Mouse (Mus musculus) intestine, postnatal 0 days (tissue): ENCODE results near the gene Hist1h2ak. TPM values are rescaled to one million over a fixed set of nuclear protein-coding genes. Genes with fewer than 3 reads are reported as not detected.
"Not testable (repeated sequence)": the region's sequence is repeated elsewhere in the genome, so short reads cannot be mapped to it uniquely, and the experiment has no call there.

Source experiments
- ATAC-seq: fragments of 200-750 bp; cut with Nextera tagmentation; 2 replicates; pipeline ENCODE4 v1.8.0; 2017; ENCODE audit warnings: mild to moderate bottlenecking, moderate TSS enrichment, moderate library complexity
- H3K27ac ChIP-seq: fragments of 300-500 bp; sonication (generic); 2 replicates; pipeline ENCODE4 v1.5.1; 2014; ENCODE audit warnings: mild to moderate bottlenecking, low read depth, low read length, moderate library complexity
- H3K27me3 ChIP-seq: fragments of 300-500 bp; sonication (generic); replicated peaks from 2 replicates; pipeline ENCODE4 v1.6.1; 2014; ENCODE audit warnings: low read length, mixed read lengths; ENCODE audit not compliant: control insufficient read depth, insufficient read depth
- H3K36me3 ChIP-seq: fragments of 300-500 bp; sonication (generic); 2 replicates; pipeline ENCODE4 v1.6.1; 2014; ENCODE audit warnings: mild to moderate bottlenecking, moderate library complexity; ENCODE audit not compliant: control insufficient read depth, insufficient read depth
- H3K4me1 ChIP-seq: fragments of 300-500 bp; sonication (generic); replicated peaks from 2 replicates; pipeline ENCODE4 v1.6.1; 2014; ENCODE audit warnings: antibody characterized with exemption, low read length, mixed read lengths; ENCODE audit not compliant: control insufficient read depth, insufficient read depth
- H3K4me2 ChIP-seq: fragments of 300-500 bp; sonication (generic); replicated peaks from 2 replicates; pipeline ENCODE4 v1.6.1; 2014; ENCODE audit warnings: low read depth, mild to moderate bottlenecking, moderate library complexity
- H3K4me3 ChIP-seq: fragments of 300-500 bp; sonication (generic); 2 replicates; pipeline ENCODE4 v1.5.1; 2014; ENCODE audit warnings: low read depth, low read length
- H3K9ac ChIP-seq: fragments of 300-500 bp; sonication (generic); 2 replicates; pipeline ENCODE4 v1.6.1; 2014; ENCODE audit warnings: mild to moderate bottlenecking, low read depth, low read length
- H3K9me3 ChIP-seq: fragments of 300-500 bp; sonication (generic); 2 replicates; pipeline ENCODE4 v1.6.1; 2016; ENCODE audit warnings: mixed run types; ENCODE audit not compliant: control insufficient read depth
- CTCF ChIP-seq: sonication (generic); IDR thresholded peaks from 2 replicates; pipeline ENCODE4 v1.5.1; 2016; ENCODE audit warnings: low read depth, mild to moderate bottlenecking, control low read depth, antibody characterized with exemption, moderate library complexity
- whole genome bisulfite sequencing: fragments of 180-500 bp; shearing (Covaris S2); extraction: QIAGEN DNeasy Blood & Tissue Kit; methylation state at CpG from one replicate; pipeline ENCODE4 v1.1.7; 2014; 5-methylcytosine and 5-hydroxymethylcytosine counted together
- polyA plus RNA-seq: library from polyadenylated mRNA; unstranded; fragments of >200 nt; fragmentation: Nextera tagmentation; extraction: Ambion mirVana; gene quantifications from 2 replicates; pipeline ENCODE4 v1.2.1, GENCODE M21; 2015

The Hist1h2ak gene
- polyA plus RNA-seq, 1 experiment from 2014 or later = 5.0 TPM

- H3K4me2 ChIP-seq = peak overlapping the region; percentile 91
- TF ChIP-seq CTCF = no peak
- peak overlapping the region; percentile 67 for H3K9ac ChIP-seq
- H3K27me3 ChIP-seq = no peaks in the 10 kb centered on the region
- H3K9me3 ChIP-seq = no peaks in the 10 kb centered on the region
- WGBS = 1% methylated on average over 33 of the region's 33 CpGs
- H3K4me1 ChIP-seq = peaks cover 9% of the 10 kb centered on the region; the same call in 1 of the 2 replicates
- H3K36me3 ChIP-seq = no peaks in the 10 kb centered on the region
- peak overlapping the region; percentile 69 for H3K27ac ChIP-seq
- peak; percentile 85 for ATAC-seq
- peak overlapping the region; percentile 54 for H3K4me3 ChIP-seq
These were observed 25.5 kb upstream of the Hist1h2ak start for GRCm38 (mm10) chr13:21778814-21779766.

- H3K4me2 ChIP-seq = no peak overlapping the region
These were observed 2.1 kb upstream of the Hist1h2ak start for GRCm38 (mm10) chr13:21755707-21756106.

GRCm38 (mm10) chr13:21754294-21755001 is 821 bp upstream of the Hist1h2ak start:
- not testable (repeated sequence) for H3K36me3 ChIP-seq, H3K4me1 ChIP-seq, H3K27me3 ChIP-seq, H3K9me3 ChIP-seq, ATAC-seq
- H3K4me2 ChIP-seq = peak overlapping the region; percentile 75
- under 1% methylated on average over 24 of the region's 26 CpGs for WGBS
- H3K4me3 ChIP-seq = peak overlapping the region; percentile 42
- peak overlapping the region; percentile 54; the same call in 1 of the 2 replicates for H3K27ac ChIP-seq
- H3K9ac ChIP-seq = 0 out of 2 replicates have a peak overlapping the region, but pooled peaks have one; percentile 5

More at GRCm38 (mm10) chr13:21755707-21756106, 2.1 kb upstream of the Hist1h2ak start:
- H3K4me1 ChIP-seq = no peaks in the 10 kb centered on the region; the same call in 1 of the 2 replicates
- ATAC-seq = no peak
- H3K9me3 ChIP-seq = no peaks in the 10 kb centered on the region
- no peak overlapping the region for H3K4me3 ChIP-seq
- no peaks in the 10 kb centered on the region for H3K36me3 ChIP-seq
- no peak for TF ChIP-seq CTCF
- H3K9ac ChIP-seq = no peak overlapping the region
- 67% methylated on average over 1 of the region's 1 CpGs for WGBS
- no peaks in the 10 kb centered on the region for H3K27me3 ChIP-seq
- no peak overlapping the region for H3K27ac ChIP-seq

- H3K9me3 ChIP-seq = no peaks in the 10 kb centered on the region
- WGBS = 2% methylated on average over 10 of the region's 10 CpGs
- ATAC-seq = no peak
- no peaks in the 10 kb centered on the region for H3K27me3 ChIP-seq
- H3K4me1 ChIP-seq = no peaks in the 10 kb centered on the region
- peak overlapping the region; percentile 74 for H3K27ac ChIP-seq
- H3K9ac ChIP-seq = no peak overlapping the region
- no peak for TF ChIP-seq CTCF
- H3K4me2 ChIP-seq = peak overlapping the region; percentile 75
- H3K4me3 ChIP-seq = peak overlapping the region; percentile 42
- H3K36me3 ChIP-seq = no peaks in the 10 kb centered on the region
These were observed 540 bp downstream of the Hist1h2ak start for GRCm38 (mm10) chr13:21753051-21753523.

- ATAC-seq = no peak
- no peak overlapping the region for H3K9ac ChIP-seq
- WGBS = 41% methylated on average over 3 of the region's 3 CpGs
- no peak overlapping the region for H3K27ac ChIP-seq
- H3K9me3 ChIP-seq = no peaks in the 10 kb centered on the region
- H3K36me3 ChIP-seq = no peaks in the 10 kb centered on the region
- no peaks in the 10 kb centered on the region for H3K27me3 ChIP-seq
- H3K4me2 ChIP-seq = no peak overlapping the region
- H3K4me1 ChIP-seq = no peaks in the 10 kb centered on the region
- H3K4me3 ChIP-seq = no peak overlapping the region
- no peak for TF ChIP-seq CTCF
These were observed 1.3 kb downstream of the Hist1h2ak start for GRCm38 (mm10) chr13:21752356-21752755.

- H3K9me3 ChIP-seq = no peaks in the 10 kb centered on the region
- no peak overlapping the region for H3K4me2 ChIP-seq
- no peak for TF ChIP-seq CTCF
- no peak overlapping the region for H3K4me3 ChIP-seq
- H3K4me1 ChIP-seq = no peaks in the 10 kb centered on the region
- WGBS = 76% methylated on average over 3 of the region's 3 CpGs
- no peak overlapping the region for H3K27ac ChIP-seq
- no peaks in the 10 kb centered on the region for H3K36me3 ChIP-seq
- no peaks in the 10 kb centered on the region for H3K27me3 ChIP-seq
- no peak overlapping the region for H3K9ac ChIP-seq
- ATAC-seq = no peak
These were observed 1.8 kb downstream of the Hist1h2ak start for GRCm38 (mm10) chr13:21751827-21752226.
